Mouse (Mus musculus): ENCODE data around the gene Sfmbt1.

- TF ChIP-seq CTCF (conservative IDR thresholded peaks at IDR 0.05; ENCODE audit: low read length) (no peak), POU5F1 (IDR thresholded peaks at IDR 0.05; ENCODE audit: borderline replicate concordance, low read length) (no peak)
Observed at GRCm38 (mm10) chr14:30762904-30763568, 48.4 kb downstream of the Sfmbt1 start.
